Mouse (Mus musculus) embryo, embryonic 11.5 days (tissue): ENCODE results near the gene Grifin.

Experiments
- DNase-seq: peaks from one replicate; pipeline ENCODE4 v3.0.0-alpha.2; 2012; ENCODE audit warnings: low read depth, low spot score

The Grifin gene

DNA sequence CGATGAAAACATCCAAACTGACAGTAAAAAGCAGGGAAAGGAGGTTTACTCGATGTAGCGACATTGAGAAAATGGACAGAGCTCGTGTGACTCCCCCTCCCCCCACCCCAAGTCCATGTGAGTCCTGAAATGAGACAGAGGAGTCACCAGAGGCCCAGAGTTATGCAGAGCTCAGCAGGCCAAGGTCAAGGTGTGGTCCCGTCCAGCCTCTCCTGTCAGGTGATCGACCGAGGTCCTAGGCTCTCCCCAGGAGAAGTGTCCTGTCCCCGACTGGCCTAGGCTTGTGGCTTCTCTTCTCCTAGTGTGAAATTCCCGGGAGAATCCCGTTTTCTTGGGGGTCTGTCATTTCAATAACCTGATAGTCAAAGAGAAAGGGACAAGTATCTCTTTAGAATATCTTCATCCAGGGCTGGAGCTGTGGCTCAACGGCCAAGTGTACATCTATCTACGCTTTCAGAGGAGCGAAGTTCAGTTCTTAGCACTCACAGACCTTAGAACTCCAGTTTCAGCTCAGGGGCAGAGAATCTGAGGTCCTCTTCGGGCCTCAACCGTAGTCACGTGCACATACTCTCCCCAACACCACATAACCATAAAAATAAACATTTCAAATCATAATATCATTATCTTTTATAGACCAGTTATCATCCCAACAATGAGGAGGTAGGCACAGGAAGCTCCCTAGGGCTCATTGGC lies 24.4 kb upstream of the Grifin start:
- no peak for DNase-seq

DNA sequence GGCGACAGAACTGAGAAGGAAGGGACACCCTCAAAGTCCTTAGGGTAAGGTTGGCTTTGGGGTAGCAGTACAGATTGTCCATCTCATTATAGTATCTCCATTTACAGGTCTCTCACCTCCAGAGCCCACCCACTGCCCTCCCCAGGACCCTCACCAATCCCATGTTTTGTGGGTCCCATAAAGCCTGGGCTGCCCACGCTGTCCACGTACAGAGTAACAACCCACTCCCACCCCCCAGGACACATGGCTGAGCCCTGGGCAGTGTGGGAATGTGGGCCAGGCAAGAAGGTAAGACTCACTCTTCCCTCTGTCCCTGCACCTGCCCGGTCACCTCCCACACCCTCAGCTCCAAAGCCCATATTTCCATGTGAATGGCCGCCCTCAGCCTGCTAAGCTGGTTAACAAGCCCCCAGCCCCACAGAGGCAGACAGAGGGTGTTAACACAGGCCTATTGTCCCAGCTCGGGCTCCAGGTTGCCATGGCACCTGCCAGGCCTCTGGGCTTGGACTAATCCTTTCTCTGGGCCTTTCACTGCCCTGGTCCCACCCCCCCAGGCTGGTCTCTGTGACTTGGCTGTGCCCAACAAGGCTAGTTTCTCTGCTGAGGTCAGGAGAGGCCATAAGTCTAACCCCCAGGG lies 19.0 kb upstream of the Grifin start:
- DNase-seq: no peak

DNA sequence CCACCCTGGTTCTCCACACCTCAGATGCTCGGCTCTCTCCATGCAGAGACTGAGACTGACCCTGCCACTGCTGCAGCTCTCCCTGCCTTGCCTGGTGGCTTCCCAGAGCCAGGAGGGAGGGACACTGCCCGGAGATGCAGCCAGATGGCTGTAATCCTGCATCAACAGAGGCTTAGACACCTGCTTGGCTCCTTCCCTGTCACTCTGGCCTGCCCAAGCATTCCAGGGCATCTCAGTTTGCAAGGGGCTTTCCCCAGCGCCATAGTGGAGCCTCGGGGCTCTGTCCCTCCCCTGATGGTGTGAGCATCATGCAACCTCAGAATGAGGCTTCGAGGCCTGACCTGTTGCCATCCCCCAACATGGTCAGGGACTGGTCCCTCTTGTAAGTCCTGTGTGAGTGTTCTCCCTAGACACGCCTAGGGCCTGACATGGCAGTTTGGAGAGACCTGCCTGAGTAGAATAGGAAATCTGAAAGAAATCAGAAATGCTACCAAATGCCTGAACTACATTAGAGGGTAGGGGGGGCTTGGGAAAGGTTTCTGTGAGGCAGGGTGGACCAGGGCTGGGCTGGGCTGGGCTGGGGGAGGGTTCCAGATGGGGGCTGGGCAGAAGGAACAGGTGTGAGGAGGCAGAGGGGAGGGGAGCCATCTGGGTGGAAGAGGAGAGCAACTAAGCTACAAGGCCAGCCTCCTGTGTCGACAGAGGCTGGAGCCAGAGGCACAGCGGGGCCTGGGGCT lies 18.3 kb upstream of the Grifin start:
- DNase-seq: no peak

- no peak for DNase-seq
Observed at GRCm38 (mm10) chr5:140581569-140581968, 16.7 kb upstream of the Grifin start.

DNA sequence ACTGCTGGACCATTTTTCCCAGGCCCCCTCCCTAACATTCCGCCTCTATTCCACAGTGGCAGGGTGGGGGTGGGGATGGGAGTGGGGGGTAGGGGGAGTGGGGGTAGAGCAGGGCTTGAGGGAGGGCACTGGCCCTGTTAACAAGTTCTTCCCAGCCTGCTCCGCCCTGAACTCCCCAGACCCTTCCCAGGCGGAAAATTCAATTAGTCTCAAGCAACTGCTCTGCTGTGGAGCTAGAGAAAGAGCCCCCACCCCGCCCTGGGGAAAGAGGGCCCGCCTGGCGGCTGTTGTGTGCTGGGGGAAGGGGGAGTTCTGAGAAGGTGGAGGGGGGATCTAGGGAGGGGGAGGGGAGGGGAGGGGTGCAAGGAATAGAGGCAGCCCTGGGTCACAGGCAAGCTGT lies 14.9 kb upstream of the Grifin start:
- DNase-seq: no peak

- DNase-seq: no peak
Observed at GRCm38 (mm10) chr5:140579221-140579620, 14.3 kb upstream of the Grifin start.

- no peak for DNase-seq
Observed at GRCm38 (mm10) chr5:140575381-140575866, 10.6 kb upstream of the Grifin start.

DNA sequence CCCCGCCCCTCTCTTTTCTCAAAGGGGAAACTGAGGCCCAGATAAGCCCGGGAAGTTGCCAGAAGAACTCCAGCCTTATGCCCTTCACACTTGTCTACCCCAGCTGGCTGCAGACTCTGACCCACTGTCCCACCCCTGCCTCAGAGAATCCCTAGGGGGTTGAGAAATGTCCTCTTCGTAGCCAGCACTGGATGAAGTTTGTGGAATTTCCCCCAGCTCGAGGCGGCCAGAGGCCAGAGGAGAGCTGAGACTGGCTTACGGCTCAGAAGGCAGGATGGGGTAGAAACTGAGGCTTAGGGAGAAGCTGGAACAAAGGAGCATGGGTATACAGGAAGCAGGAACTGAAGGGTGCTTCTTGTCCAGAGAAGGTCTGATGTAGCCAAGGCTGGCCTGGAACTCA lies 7.7 kb upstream of the Grifin start:
- DNase-seq: no peak

GRCm38 (mm10) chr5:140571673-140572072 lies 6.8 kb upstream of the Grifin start:
- DNase-seq: no peak

DNA sequence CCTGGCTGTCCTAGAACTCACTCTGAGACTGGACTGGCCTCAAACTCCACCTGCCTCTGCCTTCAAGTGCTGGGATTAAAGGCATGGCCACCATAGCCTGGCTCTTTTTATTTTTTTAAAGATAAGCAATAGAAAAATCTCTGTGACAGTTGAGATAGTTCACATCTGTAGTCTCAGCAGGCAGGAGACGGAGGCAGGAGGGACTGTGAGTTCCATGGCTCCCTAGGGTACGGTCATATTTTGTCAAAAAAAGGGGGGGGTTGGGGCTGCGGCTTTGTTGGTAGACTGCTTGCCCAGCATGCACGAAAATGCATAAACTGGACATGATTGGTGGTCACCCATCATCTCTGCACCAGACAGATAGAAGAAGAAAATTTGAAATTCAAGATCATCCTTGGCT lies 6.3 kb upstream of the Grifin start:
- DNase-seq: no peak

DNA sequence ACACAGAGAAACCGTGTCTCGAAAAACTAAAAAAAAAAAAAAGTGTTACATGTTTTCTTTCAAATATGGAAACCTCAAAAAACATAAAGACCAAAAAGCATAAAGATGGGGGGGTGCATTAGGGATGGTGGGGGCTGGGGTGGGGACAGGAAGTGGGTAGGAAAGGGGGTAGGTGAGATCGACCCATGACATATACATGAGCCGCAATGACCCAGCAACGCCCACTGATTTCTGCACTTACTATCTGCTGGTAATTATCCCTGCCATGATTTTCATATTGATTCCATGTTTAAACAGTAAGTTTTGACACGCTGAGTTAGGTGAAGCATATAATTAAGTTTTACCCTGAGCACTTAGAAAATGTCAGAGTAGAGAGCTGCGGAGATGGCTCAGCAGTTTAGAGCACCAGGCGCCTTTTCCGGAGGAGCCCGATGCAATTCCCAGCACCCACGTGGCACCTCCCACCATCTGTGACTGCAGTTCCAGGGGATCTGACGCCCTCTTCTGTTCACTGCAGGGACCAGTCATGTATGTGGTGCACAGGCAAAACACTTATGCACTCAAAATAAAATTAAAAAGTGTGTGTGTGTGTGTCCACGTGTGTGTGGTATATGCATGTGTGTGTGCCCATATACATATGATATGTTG lies 5.5 kb upstream of the Grifin start:
- DNase-seq: no peak

DNA sequence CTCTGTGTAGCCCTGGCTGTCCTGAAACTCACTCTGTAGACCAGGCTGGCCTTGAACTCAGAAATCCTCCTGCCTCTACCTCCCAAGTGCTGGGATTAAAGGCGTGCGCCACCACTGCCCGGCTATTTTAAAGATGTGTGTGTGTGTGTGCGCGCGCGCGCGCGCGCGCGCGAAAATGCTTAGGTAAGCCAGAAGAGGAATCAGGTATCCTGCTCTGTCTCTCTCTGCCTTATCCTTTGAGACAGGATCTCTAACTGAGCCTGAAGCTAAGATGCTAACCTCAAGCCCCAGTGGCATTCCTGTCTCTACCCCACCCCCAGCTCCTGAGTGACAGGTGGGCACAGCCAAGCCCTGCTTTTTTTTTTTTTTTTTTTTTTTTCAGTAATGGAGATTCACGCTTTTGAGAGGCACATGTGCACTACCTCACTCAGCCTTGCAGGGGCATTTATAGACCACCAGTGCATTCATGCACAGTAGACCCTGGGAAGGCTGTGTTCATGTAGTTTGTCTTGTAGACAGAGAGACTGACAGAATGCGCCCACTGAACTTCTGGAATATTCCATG lies 4.2 kb upstream of the Grifin start:
- DNase-seq: no peak

DNA sequence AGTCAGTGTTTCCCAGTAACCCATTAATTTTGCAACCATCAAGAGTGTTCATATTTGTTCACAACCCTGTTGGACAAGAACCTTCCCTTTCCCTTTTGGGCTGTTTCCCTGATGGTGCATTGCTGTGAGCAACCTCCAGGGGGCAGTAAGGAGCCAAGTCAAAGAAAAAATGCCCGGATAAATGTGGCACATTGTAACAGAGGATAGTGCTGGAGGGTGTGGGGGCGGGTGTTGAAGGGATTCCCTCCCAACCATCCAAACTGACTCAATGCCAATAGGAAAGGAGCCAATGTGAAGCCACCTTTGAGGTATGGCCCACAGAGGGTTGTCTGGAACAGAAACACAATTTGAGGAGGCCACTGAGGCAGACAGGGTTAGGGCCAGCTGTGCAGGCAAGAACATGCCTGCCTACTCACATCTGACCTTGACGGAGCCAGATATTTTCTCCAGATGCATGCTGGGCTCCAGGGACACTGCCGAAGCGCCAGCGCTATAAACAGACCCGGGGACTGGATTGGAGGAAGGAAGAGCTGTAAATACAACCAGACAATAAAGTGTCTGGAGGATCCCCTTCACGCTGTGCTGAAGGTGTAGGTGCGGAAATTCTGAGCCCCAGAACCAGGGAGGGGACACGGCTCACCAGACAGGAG lies 3.6 kb upstream of the Grifin start:
- DNase-seq: no peak

DNA sequence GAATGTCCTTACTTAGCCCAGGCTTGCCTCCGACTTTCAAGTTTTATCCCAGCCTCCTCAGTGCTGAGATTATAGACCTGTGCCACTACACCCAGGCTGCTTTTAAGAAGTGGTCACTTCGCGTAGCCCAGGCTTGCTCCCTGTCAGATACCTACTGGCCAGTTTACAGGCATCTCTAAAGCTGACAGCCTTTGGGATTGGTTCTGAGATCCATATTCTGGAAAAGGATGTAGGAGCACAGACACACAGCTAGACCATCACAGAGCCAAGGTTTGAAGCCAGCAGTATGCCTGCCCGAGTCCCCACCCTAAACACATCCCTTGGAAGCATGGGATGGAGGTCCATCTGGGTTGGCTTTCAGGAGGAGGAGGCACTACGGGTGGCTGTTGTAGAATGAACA lies 2.9 kb upstream of the Grifin start:
- no peak for DNase-seq

DNA sequence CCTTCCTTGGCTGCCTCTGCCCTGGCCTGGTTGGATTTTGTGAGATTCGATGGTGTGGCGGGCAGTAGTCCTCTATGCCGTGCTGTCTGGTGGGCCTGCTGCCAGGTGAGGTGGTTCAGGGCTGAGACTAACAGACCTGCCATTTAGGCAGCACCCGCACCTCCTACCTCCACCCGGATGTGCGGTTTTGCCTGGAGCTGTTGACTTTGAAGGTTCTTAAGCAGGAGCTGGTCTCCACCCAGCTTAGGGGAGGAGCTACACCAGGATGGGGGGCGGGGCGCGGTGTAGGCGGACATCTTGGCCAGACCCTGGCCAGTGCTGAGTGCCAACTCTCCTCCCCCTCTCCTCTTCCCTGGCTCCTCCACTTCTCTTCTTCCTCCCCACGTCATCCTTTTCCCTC lies 2.5 kb upstream of the Grifin start:
- no peak for DNase-seq

DNA sequence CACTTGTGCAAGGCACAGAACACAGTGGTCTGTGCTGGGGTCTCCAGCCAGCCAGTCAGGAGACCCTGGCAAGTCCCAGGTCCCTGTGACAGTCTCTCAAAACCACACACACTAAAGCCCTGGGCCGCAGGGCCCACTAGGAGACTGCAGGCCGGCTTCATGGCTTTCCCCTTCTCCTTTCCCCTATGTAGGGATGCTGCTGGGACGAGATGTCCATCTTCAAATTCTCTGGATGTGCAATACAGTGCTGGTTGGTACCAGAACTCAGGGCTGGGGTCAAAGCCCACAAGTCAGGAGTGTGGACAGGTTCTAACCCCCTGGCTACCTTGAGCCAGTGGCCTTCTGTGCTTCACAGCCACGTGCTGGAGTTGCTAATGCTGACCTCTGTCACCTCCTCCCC lies 1.4 kb upstream of the Grifin start:
- no peak for DNase-seq

DNA sequence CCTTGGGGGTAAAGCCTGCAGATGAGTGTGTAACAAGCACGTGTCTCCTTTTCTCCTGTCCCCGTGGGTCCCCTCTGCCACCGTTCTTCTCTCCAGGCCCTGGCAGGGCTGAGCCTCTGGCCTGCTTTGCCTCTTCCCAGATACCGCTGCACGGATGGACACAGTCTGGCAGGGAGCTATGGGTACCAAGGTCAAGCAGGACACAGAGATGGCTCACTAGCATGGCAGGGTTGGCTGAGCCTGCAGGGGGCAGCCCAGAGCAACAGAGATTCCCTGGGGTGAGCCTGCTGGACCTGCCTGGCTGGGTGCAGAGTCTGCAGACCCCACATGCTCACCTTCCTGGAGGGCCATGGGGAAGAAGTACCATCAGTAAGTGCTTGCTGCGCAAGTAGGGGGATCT lies 985 bp upstream of the Grifin start:
- DNase-seq: no peak

GRCm38 (mm10) chr5:140565451-140565850 lies 580 bp upstream of the Grifin start:
- DNase-seq: no peak

- DNase-seq: no peak
Observed at GRCm38 (mm10) chr5:140562601-140563000, 2.3 kb downstream of the Grifin start.

DNA sequence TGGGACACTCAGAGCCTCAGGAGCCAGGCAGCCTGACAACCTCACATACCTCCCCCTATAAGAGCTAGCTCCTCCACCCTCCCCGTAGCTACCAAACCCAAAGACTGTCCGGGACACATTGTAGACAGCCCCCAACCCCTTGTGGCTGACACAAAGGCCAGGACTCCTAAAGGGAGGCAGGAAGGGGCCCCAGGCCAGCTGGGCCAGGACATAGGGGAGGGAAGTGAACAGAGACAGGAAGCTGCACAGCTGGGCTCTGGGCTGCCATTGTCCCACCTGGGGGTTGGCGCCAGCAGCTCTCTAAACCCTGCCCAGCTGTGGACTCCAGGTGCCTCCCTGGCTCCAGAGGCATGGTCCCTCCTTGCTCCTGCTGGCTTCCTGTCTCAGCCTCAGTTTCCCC lies 8.0 kb downstream of the Grifin start:
- no peak for DNase-seq

DNA sequence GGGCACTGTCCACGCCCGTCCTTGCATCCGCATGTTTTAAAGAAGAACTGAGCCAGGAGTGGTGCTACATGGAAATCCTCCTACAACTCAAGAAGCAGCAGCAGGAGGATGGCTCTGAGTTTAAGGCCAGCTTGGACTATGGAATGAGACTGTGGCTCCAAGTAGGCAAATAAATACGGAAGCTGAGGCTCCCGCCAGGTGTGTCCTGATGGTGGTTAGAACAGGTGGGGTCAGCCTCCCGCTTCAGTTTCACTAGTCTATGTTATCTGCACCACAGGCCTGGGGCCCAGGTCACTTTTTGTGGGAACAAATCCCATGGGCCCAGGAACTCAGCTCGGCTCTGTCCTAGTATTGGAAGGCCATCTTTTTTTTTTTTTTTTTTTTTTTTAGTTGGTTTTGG lies 11.2 kb downstream of the Grifin start:
- DNase-seq: no peak
